Mouse (Mus musculus): ENCODE measurements around the gene Dip2c. TPM values are rescaled to one million over a fixed set of nuclear protein-coding genes. Genes with fewer than 3 reads are reported as not detected.
A peak's percentile ranks its signal among the peaks of the same experiment; 100 is the strongest.

The Dip2c gene
- polyA plus RNA-seq, 1 experiment from 2014 or later: 4.4 TPM

- H3K4me2 ChIP-seq: no peak overlapping the region
- no peaks in the 10 kb centered on the region for H3K27me3 ChIP-seq (ENCODE audit: control insufficient read depth, insufficient read depth, low read length)
- no peak overlapping the region for H3K27ac ChIP-seq (ENCODE audit: low read depth, low read length)
- no peaks in the 10 kb centered on the region for H3K9me3 ChIP-seq (replicated peaks; ENCODE audit: control insufficient read depth, low read length)
- H3K4me1 ChIP-seq (ENCODE audit: control insufficient read depth, insufficient read depth, low read length): no peaks in the 10 kb centered on the region
- no peak overlapping the region for H3K9ac ChIP-seq (ENCODE audit: low read depth, low read length)
- WGBS (ENCODE audit: insufficient replicate concordance): 80% methylated on average over 1 of the region's 1 CpGs
- H3K36me3 ChIP-seq (ENCODE audit: control insufficient read depth, insufficient read depth, low read length): no peaks in the 10 kb centered on the region
- no peak for ATAC-seq (replicated peaks; ENCODE audit: insufficient number of reproducible peaks, low FRiP score, low TSS enrichment)
- H3K4me3 ChIP-seq (ENCODE audit: low read depth, low read length): no peak overlapping the region
These were observed 34.5 kb downstream of the Dip2c start for GRCm38 (mm10) chr13:9310806-9311205.

GRCm38 (mm10) chr13:9312916-9313315 lies 36.6 kb downstream of the Dip2c start:
- Histone ChIP-seq H3K36me3 (ENCODE audit: control insufficient read depth, insufficient read depth, low read length) (no peaks in the 10 kb centered on the region), H3K4me3 (ENCODE audit: low read depth, low read length) (no peak overlapping the region), H3K4me2 (no peak overlapping the region), H3K9me3 (replicated peaks; ENCODE audit: control insufficient read depth, low read length) (no peaks in the 10 kb centered on the region), H3K27ac (ENCODE audit: low read depth, low read length) (no peak overlapping the region), H3K4me1 (ENCODE audit: control insufficient read depth, insufficient read depth, low read length) (no peaks in the 10 kb centered on the region), H3K9ac (ENCODE audit: low read depth, low read length) (no peak overlapping the region), H3K27me3 (ENCODE audit: control insufficient read depth, insufficient read depth, low read length) (no peaks in the 10 kb centered on the region)
- no peak for ATAC-seq (replicated peaks; ENCODE audit: insufficient number of reproducible peaks, low FRiP score, low TSS enrichment)

- ATAC-seq (replicated peaks; ENCODE audit: insufficient number of reproducible peaks, low FRiP score, low TSS enrichment): peak; percentile 14; the same call in 1 of the 2 replicates
- 71% methylated on average over 2 of the region's 2 CpGs for WGBS (ENCODE audit: insufficient replicate concordance)
- H3K27me3 ChIP-seq (ENCODE audit: control insufficient read depth, insufficient read depth, low read length): no peaks in the 10 kb centered on the region
- no peak overlapping the region; the same call in 1 of the 2 replicates for H3K27ac ChIP-seq (ENCODE audit: low read depth, low read length)
- no peaks in the 10 kb centered on the region for H3K9me3 ChIP-seq (replicated peaks; ENCODE audit: control insufficient read depth, low read length)
- no peaks in the 10 kb centered on the region for H3K4me1 ChIP-seq (ENCODE audit: control insufficient read depth, insufficient read depth, low read length)
- H3K9ac ChIP-seq (ENCODE audit: low read depth, low read length): no peak overlapping the region
- no peak overlapping the region for H3K4me3 ChIP-seq (ENCODE audit: low read depth, low read length)
- H3K4me2 ChIP-seq: no peak overlapping the region
- no peaks in the 10 kb centered on the region for H3K36me3 ChIP-seq (ENCODE audit: control insufficient read depth, insufficient read depth, low read length)
These were observed 37.9 kb downstream of the Dip2c start for GRCm38 (mm10) chr13:9314099-9314712.

GRCm38 (mm10) chr13:9314713-9315112 lies 38.4 kb downstream of the Dip2c start:
- Histone ChIP-seq H3K27me3 (ENCODE audit: control insufficient read depth, insufficient read depth, low read length) (no peaks in the 10 kb centered on the region), H3K27ac (ENCODE audit: low read depth, low read length) (no peak overlapping the region), H3K4me1 (ENCODE audit: control insufficient read depth, insufficient read depth, low read length) (no peaks in the 10 kb centered on the region), H3K36me3 (ENCODE audit: control insufficient read depth, insufficient read depth, low read length) (no peaks in the 10 kb centered on the region), H3K9me3 (replicated peaks; ENCODE audit: control insufficient read depth, low read length) (no peaks in the 10 kb centered on the region), H3K4me3 (ENCODE audit: low read depth, low read length) (no peak overlapping the region), H3K9ac (ENCODE audit: low read depth, low read length) (no peak overlapping the region), H3K4me2 (no peak overlapping the region)
- WGBS (ENCODE audit: insufficient replicate concordance): 75% methylated on average over 4 of the region's 4 CpGs
- ATAC-seq (replicated peaks; ENCODE audit: insufficient number of reproducible peaks, low FRiP score, low TSS enrichment): no peak

- Histone ChIP-seq H3K4me3 (ENCODE audit: low read depth, low read length) (no peak overlapping the region), H3K4me2 (no peak overlapping the region), H3K4me1 (ENCODE audit: control insufficient read depth, insufficient read depth, low read length) (no peaks in the 10 kb centered on the region), H3K9me3 (replicated peaks; ENCODE audit: control insufficient read depth, low read length) (no peaks in the 10 kb centered on the region), H3K9ac (ENCODE audit: low read depth, low read length) (no peak overlapping the region), H3K36me3 (ENCODE audit: control insufficient read depth, insufficient read depth, low read length) (no peaks in the 10 kb centered on the region), H3K27me3 (ENCODE audit: control insufficient read depth, insufficient read depth, low read length) (no peaks in the 10 kb centered on the region), H3K27ac (ENCODE audit: low read depth, low read length) (no peak overlapping the region)
- ATAC-seq (replicated peaks; ENCODE audit: insufficient number of reproducible peaks, low FRiP score, low TSS enrichment): no peak
- 74% methylated on average over 2 of the region's 2 CpGs for WGBS (ENCODE audit: insufficient replicate concordance)
These were observed 43.4 kb downstream of the Dip2c start for GRCm38 (mm10) chr13:9319745-9320144.

GRCm38 (mm10) chr13:9325262-9325661 lies 48.9 kb downstream of the Dip2c start:
- H3K4me3 ChIP-seq (ENCODE audit: low read depth, low read length): no peak overlapping the region
- no peak overlapping the region for H3K27ac ChIP-seq (ENCODE audit: low read depth, low read length)
- no peak for ATAC-seq (replicated peaks; ENCODE audit: insufficient number of reproducible peaks, low FRiP score, low TSS enrichment)
- peaks cover 5% of the 10 kb centered on the region for H3K4me1 ChIP-seq (ENCODE audit: control insufficient read depth, insufficient read depth, low read length)
- H3K9ac ChIP-seq (ENCODE audit: low read depth, low read length): no peak overlapping the region
- no peaks in the 10 kb centered on the region for H3K27me3 ChIP-seq (ENCODE audit: control insufficient read depth, insufficient read depth, low read length)
- no peaks in the 10 kb centered on the region for H3K9me3 ChIP-seq (replicated peaks; ENCODE audit: control insufficient read depth, low read length)
- no peaks in the 10 kb centered on the region for H3K36me3 ChIP-seq (ENCODE audit: control insufficient read depth, insufficient read depth, low read length)
- 51% methylated on average over 1 of the region's 1 CpGs for WGBS (ENCODE audit: insufficient replicate concordance)
- H3K4me2 ChIP-seq: no peak overlapping the region

- Histone ChIP-seq H3K27me3 (ENCODE audit: control insufficient read depth, insufficient read depth, low read length) (no peaks in the 10 kb centered on the region), H3K4me3 (ENCODE audit: low read depth, low read length) (no peak overlapping the region), H3K27ac (ENCODE audit: low read depth, low read length) (no peak overlapping the region), H3K4me1 (ENCODE audit: control insufficient read depth, insufficient read depth, low read length) (peaks cover 11% of the 10 kb centered on the region), H3K36me3 (ENCODE audit: control insufficient read depth, insufficient read depth, low read length) (no peaks in the 10 kb centered on the region), H3K9me3 (replicated peaks; ENCODE audit: control insufficient read depth, low read length) (no peaks in the 10 kb centered on the region), H3K4me2 (no peak overlapping the region), H3K9ac (ENCODE audit: low read depth, low read length) (no peak overlapping the region)
- 58% methylated on average over 1 of the region's 1 CpGs for WGBS (ENCODE audit: insufficient replicate concordance)
- ATAC-seq (replicated peaks; ENCODE audit: insufficient number of reproducible peaks, low FRiP score, low TSS enrichment): no peak
These were observed 53.1 kb downstream of the Dip2c start for GRCm38 (mm10) chr13:9329307-9329915.

GRCm38 (mm10) chr13:9333187-9333586 lies 56.9 kb downstream of the Dip2c start:
- no peak for ATAC-seq (replicated peaks; ENCODE audit: insufficient number of reproducible peaks, low FRiP score, low TSS enrichment)
- Histone ChIP-seq H3K9me3 (replicated peaks; ENCODE audit: control insufficient read depth, low read length) (no peaks in the 10 kb centered on the region), H3K9ac (ENCODE audit: low read depth, low read length) (no peak overlapping the region), H3K27ac (ENCODE audit: low read depth, low read length) (no peak overlapping the region), H3K27me3 (ENCODE audit: control insufficient read depth, insufficient read depth, low read length) (no peaks in the 10 kb centered on the region), H3K4me3 (ENCODE audit: low read depth, low read length) (no peak overlapping the region), H3K36me3 (ENCODE audit: control insufficient read depth, insufficient read depth, low read length) (no peaks in the 10 kb centered on the region), H3K4me1 (ENCODE audit: control insufficient read depth, insufficient read depth, low read length) (peaks cover 11% of the 10 kb centered on the region), H3K4me2 (no peak overlapping the region)

- Histone ChIP-seq H3K27ac (ENCODE audit: low read depth, low read length) (no peak overlapping the region), H3K36me3 (ENCODE audit: control insufficient read depth, insufficient read depth, low read length) (no peaks in the 10 kb centered on the region), H3K4me3 (ENCODE audit: low read depth, low read length) (no peak overlapping the region), H3K4me2 (no peak overlapping the region), H3K9ac (ENCODE audit: low read depth, low read length) (no peak overlapping the region), H3K9me3 (replicated peaks; ENCODE audit: control insufficient read depth, low read length) (no peaks in the 10 kb centered on the region), H3K27me3 (ENCODE audit: control insufficient read depth, insufficient read depth, low read length) (no peaks in the 10 kb centered on the region), H3K4me1 (ENCODE audit: control insufficient read depth, insufficient read depth, low read length) (no peaks in the 10 kb centered on the region)
- ATAC-seq (replicated peaks; ENCODE audit: insufficient number of reproducible peaks, low FRiP score, low TSS enrichment): no peak
- 83% methylated on average over 4 of the region's 4 CpGs for WGBS (ENCODE audit: insufficient replicate concordance)
These were observed 64.0 kb downstream of the Dip2c start for GRCm38 (mm10) chr13:9340293-9340692.

Measured in heart, embryonic 11.5 days (tissue).